Mouse (Mus musculus) stomach, postnatal 0 days (tissue): ENCODE measurements around the gene Krt10.
A peak's percentile ranks its signal among the peaks of the same experiment; 100 is the strongest.

Experiments used
- CTCF ChIP-seq: IDR thresholded peaks from 2 replicates; pipeline ENCODE4 v1.5.1; 2016; ENCODE audit warnings: antibody characterized with exemption, low read depth, mild to moderate bottlenecking, moderate library complexity
- EP300 ChIP-seq: optimal IDR thresholded peaks from 2 replicates; pipeline ENCODE3; 2016; ENCODE audit warnings: antibody characterized with exemption

DNA sequence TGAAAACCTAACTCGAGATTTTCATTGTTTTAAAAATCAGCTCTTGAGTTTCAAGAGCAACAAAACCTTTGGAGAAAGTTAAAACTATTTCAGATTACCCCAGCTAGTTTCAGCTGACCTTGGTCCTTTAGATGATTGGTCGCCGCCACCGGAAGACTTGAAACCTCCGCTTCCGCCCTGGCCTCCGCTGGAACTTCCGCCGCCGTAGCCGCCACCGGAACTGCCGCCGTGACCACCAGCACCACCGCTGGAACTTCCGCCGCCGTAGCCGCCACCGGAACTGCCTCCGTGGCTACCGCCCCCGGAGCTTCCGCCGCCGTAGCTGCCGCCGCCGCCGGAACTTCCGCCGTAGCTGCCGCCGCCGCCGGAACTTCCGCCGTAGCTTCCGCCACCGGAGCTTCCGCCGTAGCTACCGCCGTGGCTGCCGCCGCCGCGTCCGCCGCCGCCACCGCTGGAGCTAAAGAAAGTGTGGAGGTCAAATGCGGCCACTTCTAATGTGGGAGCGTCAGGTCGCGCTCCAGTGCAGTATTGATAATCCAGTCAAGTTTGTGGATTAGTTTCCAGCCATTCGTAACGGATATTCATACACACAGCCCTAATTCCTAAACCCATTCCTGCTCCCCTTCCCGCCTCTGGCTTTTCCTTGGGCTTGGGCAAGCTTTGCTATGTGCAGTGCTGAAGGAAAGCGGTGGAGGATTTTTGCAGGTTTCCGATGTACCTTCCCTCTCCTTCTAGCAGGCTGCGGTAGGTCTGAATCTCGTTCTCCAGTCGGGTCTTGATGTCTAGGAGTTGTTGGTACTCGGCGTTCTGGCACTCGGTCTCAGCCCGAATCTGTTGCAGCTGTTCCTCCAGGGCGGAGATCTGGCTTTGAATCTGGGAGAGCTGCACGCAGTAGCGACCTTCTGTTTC lies 3.1 kb downstream of the Krt10 start:
- TF ChIP-seq CTCF (no peak), EP300 (peak; percentile 28)
